Mouse (Mus musculus) adrenal gland, adult (tissue): ENCODE measurements around the gene Rtp3.

Experiments
- DNase-seq, 2 experiments: peaks; one replicate each; pipeline ENCODE4 v3.0.0; 2022 to 2023; ENCODE audit warnings: low spot score in 1 of 2; ENCODE audit not compliant: inconsistent age in 2 of 2

The Rtp3 gene

DNA sequence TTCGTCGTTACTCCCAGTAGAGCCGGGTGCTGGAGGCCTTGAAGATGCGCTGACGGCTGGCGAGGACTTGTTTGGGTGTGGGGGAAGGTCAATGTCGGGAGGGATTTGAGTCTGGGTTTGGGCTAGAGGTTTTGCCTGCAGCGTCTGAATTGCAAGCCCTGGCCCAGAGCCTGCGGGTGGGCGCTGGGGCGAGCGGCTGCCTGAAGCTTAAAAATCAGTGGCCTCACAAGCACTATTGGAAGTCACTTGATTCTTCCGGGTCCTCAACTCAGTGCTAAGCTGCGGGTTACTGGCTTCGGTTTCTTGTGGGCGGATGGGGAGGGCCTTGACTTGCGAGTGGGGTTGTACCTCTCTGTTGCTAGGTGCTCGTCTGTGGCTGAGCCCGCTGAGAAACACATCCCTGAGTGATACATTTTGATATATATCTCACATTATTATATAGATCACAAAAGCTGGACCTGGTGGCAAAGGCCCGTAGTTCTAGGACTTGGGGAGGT, 43.8 kb downstream of the Rtp3 start:
- DNase-seq = peak in 1 of 2 experiments; percentile 63

- no peak for DNase-seq
Observed at GRCm38 (mm10) chr9:110945926-110946325, 44.5 kb downstream of the Rtp3 start, which contains the start of gene Tdgf1. TSS of gene Tdgf1 (minus strand) at chr9:110946158.

GRCm38 (mm10) chr9:110945343-110945742, 45.0 kb downstream of the Rtp3 start:
- no peak for DNase-seq

GRCm38 (mm10) chr9:110944265-110944664, 46.1 kb downstream of the Rtp3 start:
- peak in 1 of 2 experiments; percentile 62 for DNase-seq

DNA sequence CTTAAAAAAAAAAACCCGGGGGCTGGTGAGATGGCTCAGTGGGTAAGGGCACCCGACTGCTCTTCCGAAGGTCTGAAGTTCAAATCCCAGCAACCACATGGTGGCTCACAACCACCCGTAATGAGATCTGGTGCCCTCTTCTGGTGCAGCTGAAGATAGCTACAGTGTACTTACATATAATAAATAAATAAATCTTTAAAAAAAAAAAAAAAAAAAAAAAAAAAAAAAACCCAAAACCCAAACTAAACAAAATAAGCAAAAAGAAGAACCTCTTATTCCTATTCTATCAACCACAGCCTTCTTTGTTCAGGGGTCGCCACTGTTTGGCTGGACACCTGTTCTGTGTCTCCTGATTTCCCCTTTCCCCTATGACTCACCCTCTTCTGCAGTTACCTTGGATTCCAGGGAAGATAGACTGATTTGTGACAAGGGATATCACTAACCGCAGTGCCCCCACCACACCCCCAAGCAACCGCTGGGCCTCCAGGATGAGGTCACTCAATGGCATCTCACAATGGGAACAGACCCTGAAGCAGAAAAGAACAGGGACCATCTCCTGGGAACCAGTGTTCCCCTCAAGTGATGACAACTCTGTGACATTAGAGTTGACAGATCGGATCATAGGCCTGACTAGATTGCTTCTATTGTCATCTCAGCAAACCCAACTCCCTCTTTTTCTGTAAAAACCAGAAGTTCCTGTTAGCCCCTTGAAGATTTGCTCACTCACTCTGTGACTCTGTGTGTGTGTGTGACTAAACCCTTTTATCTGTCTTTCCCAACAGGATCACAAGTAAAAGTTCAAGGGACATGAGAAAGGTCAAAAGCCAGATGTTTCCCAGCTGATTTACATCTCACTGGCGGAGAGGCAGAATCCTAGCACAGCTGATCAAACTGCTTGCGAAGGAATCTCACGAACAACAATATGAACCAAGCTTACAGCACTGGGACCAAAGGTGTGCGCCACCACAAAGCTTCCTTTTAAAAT, 52.6 kb downstream of the Rtp3 start:
- DNase-seq = peak; percentile 73 to 88

DNA sequence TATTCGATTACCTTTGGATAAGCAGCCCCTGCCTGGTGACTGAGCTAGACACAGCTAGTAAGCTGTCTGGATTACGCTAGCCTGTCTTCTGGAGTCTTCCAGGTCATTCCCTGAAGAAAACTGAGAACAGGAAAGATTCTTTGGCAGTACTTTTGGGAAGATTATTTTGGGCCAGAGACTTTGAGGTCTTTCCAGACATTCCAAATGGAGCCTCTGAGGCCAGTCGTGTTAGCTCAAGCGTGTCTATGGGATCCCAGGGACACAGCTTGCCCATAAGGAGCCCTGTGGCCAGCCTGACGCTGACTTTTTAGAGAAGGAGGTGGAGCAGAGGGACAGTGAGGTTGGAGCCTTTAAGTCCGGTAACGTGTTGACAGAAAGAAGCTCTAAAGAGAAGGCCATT, 54.4 kb downstream of the Rtp3 start:
- DNase-seq = no peak
